Mouse (Mus musculus) small intestine, adult 2 months (tissue): ENCODE data around the gene Eci3.

Experiments
- CTCF ChIP-seq: fragments of 200-500 bp; IDR thresholded peaks from 2 replicates; pipeline ENCODE4 v1.5.1; 2012; ENCODE audit warnings: low read depth, mild to moderate bottlenecking, control low read depth, inconsistent platforms, low read length, moderate library complexity, mixed read lengths; ENCODE audit not compliant: insufficient replicate concordance, insufficient read length; ENCODE audit errors: extremely low read depth
- POLR2A ChIP-seq: fragments of 200-500 bp; IDR thresholded peaks from 2 replicates; pipeline ENCODE4 v1.6.1; 2012; ENCODE audit warnings: low read depth, mild to moderate bottlenecking, control low read depth, inconsistent platforms, low read length, moderate library complexity

DNA sequence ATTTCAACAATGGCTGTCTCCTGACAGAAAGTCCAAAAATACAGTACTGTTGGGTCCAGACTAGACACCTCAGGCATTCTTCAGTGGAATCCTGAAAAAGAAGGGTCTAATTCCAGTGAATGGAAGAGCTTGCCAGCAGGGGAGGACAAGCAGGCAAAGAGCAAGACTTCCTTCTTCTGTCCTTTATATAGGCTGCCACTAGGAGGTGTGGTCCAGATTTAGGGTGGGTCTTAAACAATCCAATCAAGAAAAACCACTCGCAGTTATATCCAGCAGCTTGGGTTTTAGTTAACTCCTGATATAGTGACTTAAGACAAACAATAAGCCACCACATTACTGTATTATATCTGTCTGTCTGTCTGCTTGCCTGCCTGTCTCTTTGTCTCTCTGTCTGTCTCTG is 10.2 kb upstream of the Eci3 start:
- no peak for TF ChIP-seq POLR2A
- no peak for TF ChIP-seq CTCF
